Mouse (Mus musculus) CH12.LX (cell line): ENCODE results near the gene 4931408C20Rik.

Experiments used
- CTCF ChIP-seq, 2 experiments: IDR thresholded peaks in 1 of 2; conservative IDR thresholded peaks in 1 of 2; 2 replicates each; pipeline ENCODE4 v1.5.1; 2011 to 2012; ENCODE audit warnings: low read depth in 2 of 2, low read length in 2 of 2, improper control_type of control experiment in 1 of 2, inconsistent platforms in 1 of 2, mild to moderate bottlenecking in 1 of 2, moderate library complexity in 1 of 2
- EP300 ChIP-seq: IDR thresholded peaks from 2 replicates; pipeline ENCODE4 v1.6.1; 2011; ENCODE audit warnings: low read length, improper control_type of control experiment
- GABPA ChIP-seq: IDR thresholded peaks from 2 replicates; pipeline ENCODE4 v1.6.1; 2012; ENCODE audit warnings: low read depth, low read length, improper control_type of control experiment, inconsistent platforms; ENCODE audit not compliant: insufficient replicate concordance
- HCFC1 ChIP-seq: IDR thresholded peaks from 2 replicates; pipeline ENCODE4 v1.6.1; 2012; ENCODE audit warnings: low read depth, mild to moderate bottlenecking, inconsistent platforms, low read length, improper control_type of control experiment
- IRF4 ChIP-seq: IDR thresholded peaks from 2 replicates; pipeline ENCODE4 v1.6.1; 2014; ENCODE audit warnings: low read depth, mild to moderate bottlenecking, inconsistent platforms, low read length, improper control_type of control experiment
- JUN ChIP-seq: IDR thresholded peaks from 2 replicates; pipeline ENCODE4 v1.6.1; 2011; ENCODE audit warnings: low read depth, mild to moderate bottlenecking, low read length, improper control_type of control experiment, moderate library complexity; ENCODE audit not compliant: insufficient read depth
- MAZ ChIP-seq: IDR thresholded peaks from 2 replicates; pipeline ENCODE4 v1.6.1; 2012; ENCODE audit warnings: low read depth, mild to moderate bottlenecking, inconsistent platforms, low read length, improper control_type of control experiment, moderate library complexity
- MYC ChIP-seq: IDR thresholded peaks from 2 replicates; pipeline ENCODE4 v1.6.1; 2011; ENCODE audit warnings: low read depth, mild to moderate bottlenecking, improper control_type of control experiment, low read length
- PAX5 ChIP-seq: IDR thresholded peaks from 2 replicates; pipeline ENCODE4 v1.6.1; 2012; ENCODE audit warnings: low read length, inconsistent platforms, mixed read lengths
- POLR2A ChIP-seq: IDR thresholded peaks from 2 replicates; pipeline ENCODE4 v1.6.1; 2011; ENCODE audit warnings: low read depth, mild to moderate bottlenecking, improper control_type of control experiment, low read length
- SIN3A ChIP-seq: IDR thresholded peaks from 2 replicates; pipeline ENCODE4 v1.6.1; 2012; ENCODE audit warnings: low read length, improper control_type of control experiment, inconsistent platforms
- TCF12 ChIP-seq: IDR thresholded peaks from 2 replicates; pipeline ENCODE4 v1.6.1; 2014; ENCODE audit warnings: low read depth, mild to moderate bottlenecking, inconsistent platforms, low read length, improper control_type of control experiment
- USF2 ChIP-seq: conservative IDR thresholded peaks from 2 replicates; pipeline ENCODE4 v1.6.1; 2011; ENCODE audit warnings: low read depth, low read length, improper control_type of control experiment
- ZC3H11A ChIP-seq: IDR thresholded peaks from 2 replicates; pipeline ENCODE4 v1.6.1; 2012; ENCODE audit warnings: low read depth, mild to moderate bottlenecking, inconsistent platforms, low read length, improper control_type of control experiment

- no peak for TF ChIP-seq SIN3A
- TF ChIP-seq ZC3H11A = no peak
- TF ChIP-seq TCF12 = no peak
- no peak for TF ChIP-seq POLR2A
- TF ChIP-seq CTCF (conservative IDR thresholded peaks at IDR 0.05 in 1 of 2, IDR thresholded peaks at IDR 0.05 in 1 of 2; ENCODE audit: low read depth in 2 of 2, low read length in 2 of 2) = no peak
- TF ChIP-seq MYC = no peak
- TF ChIP-seq GABPA = no peak
- TF ChIP-seq EP300 = no peak
- TF ChIP-seq HCFC1 = no peak
- TF ChIP-seq IRF4 = no peak
- TF ChIP-seq MAZ = no peak
- TF ChIP-seq PAX5 = no peak
- TF ChIP-seq JUN = no peak
- no peak for TF ChIP-seq USF2
Measured at GRCm38 (mm10) chr1:26685952-26686693, 1.1 kb downstream of the 4931408C20Rik start.
